Mouse (Mus musculus): ENCODE measurements around the gene Crlf1.

GRCm38 (mm10) chr8:70463306-70463705 lies 29.7 kb upstream of the Crlf1 start:
- TF ChIP-seq GATA1 (IDR thresholded peaks at IDR 0.05; ENCODE audit: low read length): no peak
- TF ChIP-seq TAL1 (IDR thresholded peaks at IDR 0.05; ENCODE audit: low read length): no peak

All from erythroblast, embryonic 14.5 days (primary cell).